ENCODE assay signal across 23 mouse cellular contexts in the genomic region with DNA sequence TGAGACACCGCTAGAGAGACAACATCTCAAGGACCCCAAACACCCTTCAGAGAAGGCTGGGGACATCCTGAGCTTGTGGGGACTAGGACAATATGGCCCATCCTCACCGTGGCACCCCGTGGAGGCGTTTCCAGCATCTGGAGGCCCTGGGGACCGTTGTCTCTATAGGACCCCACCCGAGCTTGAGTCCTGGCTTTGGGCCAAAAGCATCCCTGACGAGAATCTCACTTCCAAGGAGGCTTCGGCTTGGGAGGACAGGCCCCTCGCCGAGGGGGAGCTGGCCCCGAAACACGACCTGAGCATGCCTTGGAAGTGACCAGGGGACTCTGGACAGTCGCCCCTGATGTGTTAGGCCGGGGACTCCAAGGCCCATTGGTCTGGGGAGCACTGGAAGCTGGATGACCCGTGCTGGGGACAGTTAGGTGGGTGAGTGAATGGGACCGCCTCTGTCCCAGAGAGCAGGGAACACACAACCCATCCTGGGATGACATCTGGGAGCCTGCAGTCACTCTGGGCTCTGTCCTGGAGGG. TPM values are rescaled to one million over a fixed set of nuclear protein-coding genes. Genes with fewer than 3 reads are reported as not detected.
DNase-seq lines count a peak whose midpoint lies in the region; ATAC-seq lines count a peak whose summit lies in the region.
"Had no signal": no experiment of that assay in that cellular context is flagged by ENCODE, and none has a peak within 500 bp of the region (broad histone marks: within the 10 kb centered on the region; RNA-seq: fewer than 3 reads in every experiment).

No protein-coding gene starts in this region.

- WGBS in forebrain, embryonic 13.5 days, result 82% methylated on average over 16 of the region's 16 CpGs
- WGBS in forebrain, embryonic 16.5 days, result 79% methylated on average over 16 of the region's 16 CpGs
- WGBS in midbrain, embryonic 13.5 days, result 89% methylated on average over 16 of the region's 16 CpGs
- 91% methylated on average over 16 of the region's 16 CpGs for WGBS in midbrain, embryonic 11.5 days

- H3K4me3 ChIP-seq in forebrain, embryonic 13.5 days, result no peak overlapping the region
- no peak overlapping the region for H3K4me3 ChIP-seq in forebrain, embryonic 16.5 days (replicated peaks; ENCODE audit: low read length)
- no peak overlapping the region for H3K4me3 ChIP-seq in midbrain, embryonic 13.5 days (replicated peaks)
- H3K4me3 ChIP-seq in midbrain, embryonic 11.5 days (ENCODE audit: low read depth, low read length), result no peak overlapping the region
- H3K4me3 ChIP-seq: forebrain, embryonic 12.5 days; gastrocnemius, adult 2 months; heart, embryonic 12.5 days; hindbrain, embryonic 10.5 days had no signal

- peaks cover 31% of the 10 kb centered on the region for H3K4me1 ChIP-seq in forebrain, embryonic 13.5 days
- peaks cover 27% of the 10 kb centered on the region for H3K4me1 ChIP-seq in forebrain, embryonic 16.5 days (replicated peaks; ENCODE audit: control insufficient read depth, insufficient read depth, low read length)
- peaks cover 35% of the 10 kb centered on the region for H3K4me1 ChIP-seq in midbrain, embryonic 13.5 days (replicated peaks)
- H3K4me1 ChIP-seq in midbrain, embryonic 11.5 days (ENCODE audit: control insufficient read depth, insufficient read depth, low read length), result peaks cover 20% of the 10 kb centered on the region

- no peak for ATAC-seq in forebrain, embryonic 13.5 days
- no peak for ATAC-seq in forebrain, embryonic 16.5 days
- ATAC-seq in midbrain, embryonic 13.5 days, result no peak
- no peak for ATAC-seq in midbrain, embryonic 11.5 days (ENCODE audit: low FRiP score)
- ATAC-seq: activated CD4-positive, CD25-positive, alpha-beta regulatory T cell, adult 4 months; CD4-positive, CD25-positive, alpha-beta regulatory T cell, adult 4 months; hindbrain, embryonic 16.5 days; inflammation-experienced regulatory T-cells, adult 6 months; intestine, postnatal 0 days; Patski had no signal

- H3K36me3 ChIP-seq in forebrain, embryonic 13.5 days (ENCODE audit: poor library complexity, severe bottlenecking), result peaks cover 16% of the 10 kb centered on the region
- no peaks in the 10 kb centered on the region for H3K36me3 ChIP-seq in forebrain, embryonic 16.5 days (ENCODE audit: control insufficient read depth, insufficient read depth)
- H3K36me3 ChIP-seq in midbrain, embryonic 13.5 days, result peaks cover 17% of the 10 kb centered on the region; the same call in 1 of the 2 replicates
- no peaks in the 10 kb centered on the region for H3K36me3 ChIP-seq in midbrain, embryonic 11.5 days (ENCODE audit: control insufficient read depth, insufficient read depth, low read length)

- H3K9ac ChIP-seq in forebrain, embryonic 13.5 days, result 0 out of 2 replicates have a peak overlapping the region, but pooled peaks have one; percentile 26
- no peak overlapping the region for H3K9ac ChIP-seq in forebrain, embryonic 16.5 days (replicated peaks; ENCODE audit: low read depth, low read length)
- peak overlapping the region; percentile 39 for H3K9ac ChIP-seq in midbrain, embryonic 13.5 days (replicated peaks)
- H3K9ac ChIP-seq in midbrain, embryonic 11.5 days (ENCODE audit: low read length), result no peak overlapping the region
- H3K9ac ChIP-seq: forebrain, embryonic 12.5 days; heart, embryonic 12.5 days had no signal

- no peaks in the 10 kb centered on the region for H3K9me3 ChIP-seq in forebrain, embryonic 13.5 days (replicated peaks)
- H3K9me3 ChIP-seq in forebrain, embryonic 16.5 days (ENCODE audit: control insufficient read depth, low read length), result no peaks in the 10 kb centered on the region
- H3K9me3 ChIP-seq in midbrain, embryonic 13.5 days, result no peaks in the 10 kb centered on the region
- no peaks in the 10 kb centered on the region for H3K9me3 ChIP-seq in midbrain, embryonic 11.5 days (ENCODE audit: control insufficient read depth, low read length)
- H3K9me3 ChIP-seq: forebrain, embryonic 12.5 days; heart, embryonic 12.5 days; hindbrain, embryonic 10.5 days had no signal

- no peak overlapping the region for H3K27ac ChIP-seq in forebrain, embryonic 13.5 days
- no peak overlapping the region for H3K27ac ChIP-seq in forebrain, embryonic 16.5 days (ENCODE audit: low read length)
- H3K27ac ChIP-seq in midbrain, embryonic 13.5 days, result no peak overlapping the region
- H3K27ac ChIP-seq in midbrain, embryonic 11.5 days (ENCODE audit: low read depth, low read length), result no peak overlapping the region
- H3K27ac ChIP-seq: forebrain, embryonic 12.5 days; gastrocnemius, adult 2 months; hindbrain, embryonic 10.5 days had no signal

- DNase-seq in cerebellum, adult 11-12 months, result peak; percentile 72
- DNase-seq in cerebellum, adult 11 months, result no peak
- DNase-seq in midbrain, embryonic 11.5 days (ENCODE audit: low spot score, missing footprints), result no peak
- DNase-seq in urinary bladder, postnatal 4 days (ENCODE audit: low spot score in 2 of 2), result no peak
- DNase-seq: adrenal gland, postnatal 14 days; B cell, adult 2 months; cerebellum, postnatal 10 days; gastrocnemius, adult 2 months; gastrocnemius, postnatal 25 days had no signal

- H3K4me2 ChIP-seq in forebrain, embryonic 13.5 days, result no peak overlapping the region
- H3K4me2 ChIP-seq in forebrain, embryonic 16.5 days (ENCODE audit: low read length), result no peak overlapping the region
- no peak overlapping the region for H3K4me2 ChIP-seq in midbrain, embryonic 13.5 days (replicated peaks)
- H3K4me2 ChIP-seq in midbrain, embryonic 11.5 days, result no peak overlapping the region
- H3K4me2 ChIP-seq: forebrain, embryonic 12.5 days; heart, embryonic 12.5 days had no signal

- no peaks in the 10 kb centered on the region for H3K27me3 ChIP-seq in forebrain, embryonic 13.5 days
- no peaks in the 10 kb centered on the region for H3K27me3 ChIP-seq in forebrain, embryonic 16.5 days (replicated peaks; ENCODE audit: control insufficient read depth, insufficient read depth, low read length)
- H3K27me3 ChIP-seq in midbrain, embryonic 13.5 days, result no peaks in the 10 kb centered on the region
- H3K27me3 ChIP-seq in midbrain, embryonic 11.5 days (ENCODE audit: control insufficient read depth, insufficient read depth, low read length), result no peaks in the 10 kb centered on the region
- H3K27me3 ChIP-seq: forebrain, embryonic 12.5 days; heart, embryonic 12.5 days; Patski had no signal

RNA-seq across cellular contexts. Expression of a gene that starts 3.1 kb away (rescaled TPM):
- polyA plus RNA-seq in forebrain, embryonic 13.5 days (2015; fragmentation: Nextera tagmentation; extraction: Ambion mirVana), result 19.0 TPM in 2 replicates
- polyA plus RNA-seq in forebrain, embryonic 16.5 days (2015; fragmentation: Nextera tagmentation; extraction: Ambion mirVana), result 21.2 and 26.9 TPM in 2 replicates
- polyA plus RNA-seq in midbrain, embryonic 13.5 days (2015; fragmentation: Nextera tagmentation; extraction: Ambion mirVana), result 23.0 and 23.9 TPM in 2 replicates
- 7.9 and 8.9 TPM in 2 replicates for polyA plus RNA-seq in midbrain, embryonic 11.5 days (2014; fragmentation: Nextera tagmentation; extraction: Ambion mirVana)

RNA-seq across cellular contexts. Expression of a gene that starts 3.2 kb away (rescaled TPM):
- 45.3 and 48.0 TPM in 2 replicates for polyA plus RNA-seq in forebrain, embryonic 13.5 days (2015; fragmentation: Nextera tagmentation; extraction: Ambion mirVana)
- polyA plus RNA-seq in forebrain, embryonic 16.5 days (2015; fragmentation: Nextera tagmentation; extraction: Ambion mirVana), result 49.2 and 49.3 TPM in 2 replicates
- 43.9 and 44.3 TPM in 2 replicates for polyA plus RNA-seq in midbrain, embryonic 13.5 days (2015; fragmentation: Nextera tagmentation; extraction: Ambion mirVana)
- 26.4 and 32.2 TPM in 2 replicates for polyA plus RNA-seq in midbrain, embryonic 11.5 days (2014; fragmentation: Nextera tagmentation; extraction: Ambion mirVana)

RNA-seq across cellular contexts. Expression of a gene that starts 20.5 kb away (rescaled TPM):
- polyA plus RNA-seq in forebrain, embryonic 13.5 days (2015; fragmentation: Nextera tagmentation; extraction: Ambion mirVana), result 1.1 and 2.3 TPM in 2 replicates
- polyA plus RNA-seq in forebrain, embryonic 16.5 days (2015; fragmentation: Nextera tagmentation; extraction: Ambion mirVana), result 0.98 and 1.0 TPM in 2 replicates
- polyA plus RNA-seq in midbrain, embryonic 13.5 days (2015; fragmentation: Nextera tagmentation; extraction: Ambion mirVana), result 1.4 and 2.0 TPM in 2 replicates
- polyA plus RNA-seq in midbrain, embryonic 11.5 days (2014; fragmentation: Nextera tagmentation; extraction: Ambion mirVana), result 0.25 and 0.51 TPM in 2 replicates

RNA-seq across cellular contexts. Expression of a gene that starts 20.8 kb away (rescaled TPM):
- polyA plus RNA-seq in forebrain, embryonic 13.5 days (2015; fragmentation: Nextera tagmentation; extraction: Ambion mirVana), result 14.8 and 15.8 TPM in 2 replicates
- polyA plus RNA-seq in forebrain, embryonic 16.5 days (2015; fragmentation: Nextera tagmentation; extraction: Ambion mirVana), result 15.4 and 18.3 TPM in 2 replicates
- 12.6 and 15.6 TPM in 2 replicates for polyA plus RNA-seq in midbrain, embryonic 13.5 days (2015; fragmentation: Nextera tagmentation; extraction: Ambion mirVana)
- polyA plus RNA-seq in midbrain, embryonic 11.5 days (2014; fragmentation: Nextera tagmentation; extraction: Ambion mirVana), result 8.6 and 10.8 TPM in 2 replicates

RNA-seq across cellular contexts. Expression of a gene that starts 24.7 kb away (rescaled TPM):
- 0.65 TPM in 1 of 2 replicates, not detected in the other for polyA plus RNA-seq in forebrain, embryonic 13.5 days (2015; fragmentation: Nextera tagmentation; extraction: Ambion mirVana)
- polyA plus RNA-seq in forebrain, embryonic 16.5 days (2015; fragmentation: Nextera tagmentation; extraction: Ambion mirVana), result 0.39 and 0.46 TPM in 2 replicates
- not detected in 2 replicates for polyA plus RNA-seq in midbrain, embryonic 13.5 days (2015; fragmentation: Nextera tagmentation; extraction: Ambion mirVana)
- polyA plus RNA-seq in midbrain, embryonic 11.5 days (2014; fragmentation: Nextera tagmentation; extraction: Ambion mirVana), result not detected in 2 replicates
- polyA plus RNA-seq: activated CD4-positive, CD25-positive, alpha-beta regulatory T cell, adult 4 months; CD4-positive, CD25-positive, alpha-beta regulatory T cell, adult 4 months; embryonic facial prominence, embryonic 11.5 days; heart, embryonic 12.5 days; heart, embryonic 16.5 days; inflammation-experienced regulatory T-cells, adult 6 months; intestine, postnatal 0 days had no signal

Comparison
In these comparisons a context has a peak if more than half of its experiments do, and no peak if none do; other contexts are left out.
1. H3K9ac ChIP-seq: peak in forebrain, embryonic 13.5 days (single experiment) and midbrain, embryonic 13.5 days (single experiment); none in forebrain, embryonic 16.5 days (single experiment) and midbrain, embryonic 11.5 days (single experiment).